Mouse (Mus musculus) spleen, adult 2 months (tissue): ENCODE measurements around the gene Gm21958.

ENCODE experiments used
- CTCF ChIP-seq: fragments of 200-500 bp; IDR thresholded peaks from 2 replicates; pipeline ENCODE4 v1.5.1; 2011; ENCODE audit warnings: mild to moderate bottlenecking, inconsistent platforms; ENCODE audit not compliant: insufficient read depth, insufficient read length, insufficient replicate concordance; ENCODE audit errors: extremely low read depth
- POLR2A ChIP-seq: fragments of 200-500 bp; IDR thresholded peaks from 2 replicates; pipeline ENCODE4 v1.6.1; 2011; ENCODE audit warnings: low read depth, low read length, inconsistent platforms

GRCm38 (mm10) chr3:54725344-54725743, 11.2 kb upstream of the Gm21958 start:
- TF ChIP-seq POLR2A = no peak
- no peak for TF ChIP-seq CTCF
